Mouse (Mus musculus) myocyte (in vitro differentiated cells): Measurements from ENCODE around the gene Dab2.

Experiments
- MYOG ChIP-seq, 3 experiments: IDR thresholded peaks; one replicate each; pipeline ENCODE4 v1.6.1; 2011; ENCODE audit warnings: control low read depth in 2 of 3, low read depth in 2 of 3, mild to moderate bottlenecking in 2 of 3; ENCODE audit not compliant: insufficient read length in 2 of 3, control insufficient read depth in 1 of 3, insufficient read depth in 1 of 3
- POLR2A ChIP-seq: IDR thresholded peaks from one replicate; pipeline ENCODE4 v1.6.1; 2011; ENCODE audit warnings: low read depth, mild to moderate bottlenecking, control low read depth, moderate library complexity; ENCODE audit not compliant: insufficient read length

DNA sequence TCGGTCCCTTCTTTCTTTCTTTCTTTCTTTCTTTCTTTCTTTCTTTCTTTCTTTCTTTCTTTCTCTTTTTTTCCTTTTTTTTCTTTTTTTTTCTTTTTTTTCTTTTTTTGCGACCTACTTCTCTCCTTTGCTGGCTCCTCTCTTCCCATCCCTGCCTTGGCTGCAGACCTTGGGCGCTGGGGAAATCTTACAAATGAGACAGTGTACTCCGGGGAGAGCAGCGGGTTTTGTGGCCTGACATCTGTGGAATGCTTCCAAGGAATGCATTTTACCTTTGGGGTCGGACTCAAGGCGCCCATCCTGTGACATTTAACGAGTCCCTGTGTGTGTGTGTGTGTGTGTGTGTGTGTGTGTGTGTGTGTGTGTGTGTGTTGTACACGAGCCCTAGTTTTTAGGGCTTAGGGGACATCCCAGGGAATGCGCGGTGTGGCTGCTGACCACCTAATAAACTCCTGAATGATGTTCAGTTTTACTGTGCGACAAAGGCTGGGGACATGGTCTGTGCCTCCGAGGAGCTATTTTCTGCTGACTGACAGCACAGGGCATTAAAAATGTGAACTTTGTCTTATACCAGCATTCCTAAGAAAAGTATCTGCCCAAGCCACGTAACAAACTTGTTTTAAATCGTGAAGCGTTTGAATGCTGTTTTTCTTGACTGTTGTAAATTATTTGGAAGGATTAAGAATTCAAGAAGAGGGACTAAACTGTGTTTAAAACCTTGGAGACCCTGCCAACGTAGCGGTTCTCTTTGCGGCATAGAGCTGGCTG is 87.6 kb downstream of the Dab2 start:
- TF ChIP-seq POLR2A (no peak), MYOG (IDR thresholded peaks at IDR 0.05; ENCODE audit: control insufficient read depth in 1 of 3, insufficient read depth in 1 of 3, insufficient read length in 2 of 3, low read depth in 2 of 3) (no peak)
